Mouse (Mus musculus) midbrain, embryonic 12.5 days (tissue): Measurements from ENCODE around the gene Actr3b. TPM values are rescaled to one million over a fixed set of nuclear protein-coding genes. Genes with fewer than 3 reads are reported as not detected.

Source experiments
- ATAC-seq: fragments of 200-750 bp; cut with Nextera tagmentation; 2 replicates; pipeline ENCODE4 v1.8.0; 2017; ENCODE audit warnings: low read depth, moderate TSS enrichment, moderate library complexity; ENCODE audit not compliant: low FRiP score
- H3K27ac ChIP-seq: fragments of 300-500 bp; sonication (generic); replicated peaks from 2 replicates; pipeline ENCODE4 v1.5.1; 2016; ENCODE audit warnings: mild to moderate bottlenecking
- H3K27me3 ChIP-seq: fragments of 300-500 bp; sonication (generic); 2 replicates; pipeline ENCODE4 v1.6.1; 2016; ENCODE audit warnings: mild to moderate bottlenecking
- H3K36me3 ChIP-seq: fragments of 300-500 bp; sonication (generic); 2 replicates; pipeline ENCODE4 v1.6.1; 2016
- H3K4me1 ChIP-seq: fragments of 300-500 bp; sonication (generic); 2 replicates; pipeline ENCODE4 v1.6.1; 2016
- H3K4me2 ChIP-seq: fragments of 300-500 bp; sonication (generic); replicated peaks from 2 replicates; pipeline ENCODE4 v1.6.1; 2016; ENCODE audit warnings: mild to moderate bottlenecking, moderate library complexity
- H3K4me3 ChIP-seq: fragments of 300-500 bp; sonication (generic); 2 replicates; pipeline ENCODE4 v1.5.1; 2016; ENCODE audit warnings: mild to moderate bottlenecking
- H3K9ac ChIP-seq: fragments of 300-500 bp; sonication (generic); replicated peaks from 2 replicates; pipeline ENCODE4 v1.6.1; 2016; ENCODE audit warnings: mild to moderate bottlenecking, moderate library complexity
- H3K9me3 ChIP-seq: fragments of 300-500 bp; sonication (generic); 2 replicates; pipeline ENCODE4 v1.6.1; 2016; ENCODE audit warnings: mild to moderate bottlenecking
- WGBS: fragments of 180-500 bp; shearing (Covaris S2); methylation state at CpG from one replicate; pipeline ENCODE4 v1.1.7; 2016; 5-methylcytosine and 5-hydroxymethylcytosine counted together
- polyA plus RNA-seq: library from polyadenylated mRNA; unstranded; fragments of >200 nt; fragmentation: Nextera tagmentation; extraction: Ambion mirVana; gene quantifications from 2 replicates; pipeline ENCODE4 v1.2.1, GENCODE M21; 2016

Gene Actr3b
- polyA plus RNA-seq, 1 experiment from 2014 or later, result 7.7 TPM

- no peak for ATAC-seq
- Histone ChIP-seq H3K36me3 (no peaks in the 10 kb centered on the region), H3K9me3 (no peaks in the 10 kb centered on the region), H3K4me2 (no peak overlapping the region), H3K27ac (no peak overlapping the region), H3K9ac (no peak overlapping the region), H3K4me1 (no peaks in the 10 kb centered on the region), H3K4me3 (no peak overlapping the region), H3K27me3 (no peaks in the 10 kb centered on the region)
- 80% methylated on average over 6 of the region's 6 CpGs for WGBS
These were observed 41.1 kb downstream of the Actr3b start for GRCm38 (mm10) chr5:25800929-25801328.

- H3K27ac ChIP-seq, result no peak overlapping the region
- H3K4me3 ChIP-seq, result no peak overlapping the region
- no peaks in the 10 kb centered on the region for H3K9me3 ChIP-seq
- H3K36me3 ChIP-seq, result no peaks in the 10 kb centered on the region
- H3K4me1 ChIP-seq, result no peaks in the 10 kb centered on the region
- H3K9ac ChIP-seq, result no peak overlapping the region
- ATAC-seq, result no peak
- H3K4me2 ChIP-seq, result no peak overlapping the region
- H3K27me3 ChIP-seq, result no peaks in the 10 kb centered on the region
- 73% methylated on average over 4 of the region's 4 CpGs for WGBS
These were observed 41.9 kb downstream of the Actr3b start for GRCm38 (mm10) chr5:25801744-25802143.

GRCm38 (mm10) chr5:25804569-25804968 lies 44.8 kb downstream of the Actr3b start:
- ATAC-seq, result no peak
- Histone ChIP-seq H3K36me3 (no peaks in the 10 kb centered on the region), H3K4me3 (no peak overlapping the region), H3K9me3 (no peaks in the 10 kb centered on the region), H3K4me2 (no peak overlapping the region), H3K27ac (no peak overlapping the region), H3K4me1 (no peaks in the 10 kb centered on the region), H3K9ac (no peak overlapping the region), H3K27me3 (no peaks in the 10 kb centered on the region)
- WGBS, result 80% methylated on average over 5 of the region's 5 CpGs

- no peak overlapping the region for H3K27ac ChIP-seq
- H3K27me3 ChIP-seq, result no peaks in the 10 kb centered on the region
- ATAC-seq, result no peak
- H3K4me1 ChIP-seq, result no peaks in the 10 kb centered on the region
- no peaks in the 10 kb centered on the region for H3K9me3 ChIP-seq
- H3K9ac ChIP-seq, result no peak overlapping the region
- no peak overlapping the region for H3K4me2 ChIP-seq
- H3K4me3 ChIP-seq, result no peak overlapping the region
- WGBS, result 44% methylated on average over 6 of the region's 6 CpGs
- no peaks in the 10 kb centered on the region for H3K36me3 ChIP-seq
These were observed 53.1 kb downstream of the Actr3b start for GRCm38 (mm10) chr5:25812922-25813321.

- no peak overlapping the region for H3K4me2 ChIP-seq
- H3K4me3 ChIP-seq, result no peak overlapping the region
- H3K27ac ChIP-seq, result no peak overlapping the region
- H3K4me1 ChIP-seq, result peaks cover 4% of the 10 kb centered on the region; the same call in 1 of the 2 replicates
- ATAC-seq, result no peak
- WGBS, result 78% methylated on average over 16 of the region's 16 CpGs
- H3K9me3 ChIP-seq, result no peaks in the 10 kb centered on the region
- H3K27me3 ChIP-seq, result no peaks in the 10 kb centered on the region
- H3K36me3 ChIP-seq, result no peaks in the 10 kb centered on the region
- H3K9ac ChIP-seq, result no peak overlapping the region
These were observed 69.7 kb downstream of the Actr3b start for GRCm38 (mm10) chr5:25829308-25830094.

GRCm38 (mm10) chr5:25830802-25831201 lies 71.0 kb downstream of the Actr3b start:
- H3K36me3 ChIP-seq, result no peaks in the 10 kb centered on the region
- H3K4me1 ChIP-seq, result peaks cover 4% of the 10 kb centered on the region; the same call in 1 of the 2 replicates
- H3K4me2 ChIP-seq, result no peak overlapping the region
- no peak for ATAC-seq
- H3K27ac ChIP-seq, result no peak overlapping the region
- no peaks in the 10 kb centered on the region for H3K9me3 ChIP-seq
- WGBS, result 83% methylated on average over 3 of the region's 3 CpGs
- H3K4me3 ChIP-seq, result no peak overlapping the region
- H3K27me3 ChIP-seq, result no peaks in the 10 kb centered on the region
- no peak overlapping the region for H3K9ac ChIP-seq

- 79% methylated on average over 5 of the region's 5 CpGs for WGBS
- H3K9me3 ChIP-seq, result no peaks in the 10 kb centered on the region
- no peak overlapping the region for H3K4me2 ChIP-seq
- no peak for ATAC-seq
- H3K4me3 ChIP-seq, result no peak overlapping the region
- no peaks in the 10 kb centered on the region for H3K27me3 ChIP-seq
- no peak overlapping the region for H3K9ac ChIP-seq
- peaks cover 8% of the 10 kb centered on the region; the same call in 1 of the 2 replicates for H3K4me1 ChIP-seq
- no peaks in the 10 kb centered on the region for H3K36me3 ChIP-seq
- H3K27ac ChIP-seq, result no peak overlapping the region
These were observed 71.8 kb downstream of the Actr3b start for GRCm38 (mm10) chr5:25831624-25832023.

GRCm38 (mm10) chr5:25839400-25839799 lies 79.6 kb downstream of the Actr3b start:
- no peak for ATAC-seq
- Histone ChIP-seq H3K9ac (no peak overlapping the region), H3K9me3 (no peaks in the 10 kb centered on the region), H3K4me1 (0 out of 2 replicates have a peak, but pooled peaks cover 3% of the 10 kb centered on the region), H3K27me3 (no peaks in the 10 kb centered on the region), H3K4me2 (no peak overlapping the region), H3K36me3 (no peaks in the 10 kb centered on the region), H3K4me3 (no peak overlapping the region), H3K27ac (no peak overlapping the region)
- WGBS, result 29% methylated on average over 4 of the region's 4 CpGs

- Histone ChIP-seq H3K36me3 (no peaks in the 10 kb centered on the region), H3K27ac (no peak overlapping the region), H3K9me3 (no peaks in the 10 kb centered on the region), H3K4me3 (no peak overlapping the region), H3K27me3 (no peaks in the 10 kb centered on the region), H3K4me1 (no peaks in the 10 kb centered on the region), H3K9ac (no peak overlapping the region), H3K4me2 (no peak overlapping the region)
- no peak for ATAC-seq
- WGBS, result 92% methylated on average over 6 of the region's 6 CpGs
These were observed 86.8 kb downstream of the Actr3b start for GRCm38 (mm10) chr5:25846558-25846957.

GRCm38 (mm10) chr5:25847154-25847553 lies 87.4 kb downstream of the Actr3b start:
- H3K9me3 ChIP-seq, result no peaks in the 10 kb centered on the region
- H3K36me3 ChIP-seq, result no peaks in the 10 kb centered on the region
- H3K27me3 ChIP-seq, result no peaks in the 10 kb centered on the region
- H3K27ac ChIP-seq, result no peak overlapping the region
- H3K4me3 ChIP-seq, result no peak overlapping the region
- no peak overlapping the region for H3K9ac ChIP-seq
- WGBS, result 92% methylated on average over 7 of the region's 7 CpGs
- no peaks in the 10 kb centered on the region for H3K4me1 ChIP-seq
- H3K4me2 ChIP-seq, result no peak overlapping the region
- ATAC-seq, result no peak

GRCm38 (mm10) chr5:25848058-25848457 lies 88.3 kb downstream of the Actr3b start:
- Histone ChIP-seq H3K9ac (no peak overlapping the region), H3K4me3 (no peak overlapping the region), H3K27me3 (no peaks in the 10 kb centered on the region), H3K27ac (no peak overlapping the region), H3K36me3 (no peaks in the 10 kb centered on the region), H3K9me3 (no peaks in the 10 kb centered on the region), H3K4me1 (no peaks in the 10 kb centered on the region), H3K4me2 (no peak overlapping the region)
- no peak for ATAC-seq
- WGBS, result 55% methylated on average over 9 of the region's 9 CpGs

- H3K4me3 ChIP-seq, result no peak overlapping the region
- peaks cover 7% of the 10 kb centered on the region; the same call in 1 of the 2 replicates for H3K4me1 ChIP-seq
- H3K9ac ChIP-seq, result no peak overlapping the region
- H3K36me3 ChIP-seq, result no peaks in the 10 kb centered on the region
- no peaks in the 10 kb centered on the region for H3K27me3 ChIP-seq
- no peak for ATAC-seq
- no peak overlapping the region for H3K4me2 ChIP-seq
- H3K9me3 ChIP-seq, result no peaks in the 10 kb centered on the region
- 78% methylated on average over 3 of the region's 3 CpGs for WGBS
- no peak overlapping the region for H3K27ac ChIP-seq
These were observed 106.4 kb downstream of the Actr3b start for GRCm38 (mm10) chr5:25866201-25866600.

- no peak overlapping the region for H3K9ac ChIP-seq
- no peak for ATAC-seq
- no peaks in the 10 kb centered on the region for H3K36me3 ChIP-seq
- H3K27ac ChIP-seq, result no peak overlapping the region
- H3K9me3 ChIP-seq, result no peaks in the 10 kb centered on the region
- 81% methylated on average over 8 of the region's 8 CpGs for WGBS
- no peak overlapping the region for H3K4me2 ChIP-seq
- H3K4me3 ChIP-seq, result no peak overlapping the region
- H3K4me1 ChIP-seq, result peaks cover 7% of the 10 kb centered on the region; the same call in 1 of the 2 replicates
- H3K27me3 ChIP-seq, result no peaks in the 10 kb centered on the region
These were observed 110.1 kb downstream of the Actr3b start for GRCm38 (mm10) chr5:25869880-25870279.
